Mouse (Mus musculus) heart, embryonic 15.5 days (tissue): ENCODE measurements around the gene Klc1. TPM values are rescaled to one million over a fixed set of nuclear protein-coding genes. Genes with fewer than 3 reads are reported as not detected.

Experiments used
- ATAC-seq: fragments of 200-750 bp; cut with Nextera tagmentation; replicated peaks from 2 replicates; pipeline ENCODE4 v1.8.0; 2017; ENCODE audit warnings: low read depth, moderate TSS enrichment; ENCODE audit not compliant: insufficient number of reproducible peaks, insufficient read depth, low FRiP score
- H3K27ac ChIP-seq: fragments of 300-500 bp; sonication (generic); 2 replicates; pipeline ENCODE4 v1.5.1; 2015; ENCODE audit warnings: mild to moderate bottlenecking, inconsistent platforms
- H3K27me3 ChIP-seq: fragments of 300-500 bp; sonication (generic); 2 replicates; pipeline ENCODE4 v1.6.1; 2015; ENCODE audit warnings: inconsistent platforms
- H3K36me3 ChIP-seq: fragments of 300-500 bp; sonication (generic); 2 replicates; pipeline ENCODE4 v1.6.1; 2015; ENCODE audit warnings: mild to moderate bottlenecking, inconsistent platforms
- H3K4me1 ChIP-seq: fragments of 300-500 bp; sonication (generic); replicated peaks from 2 replicates; pipeline ENCODE4 v1.6.1; 2015; ENCODE audit warnings: inconsistent platforms
- H3K4me2 ChIP-seq: fragments of 300-500 bp; sonication (generic); 2 replicates; pipeline ENCODE4 v1.6.1; 2015; ENCODE audit warnings: inconsistent platforms, mild to moderate bottlenecking, moderate library complexity
- H3K4me3 ChIP-seq: fragments of 300-500 bp; sonication (generic); 2 replicates; pipeline ENCODE4 v1.5.1; 2015; ENCODE audit warnings: mild to moderate bottlenecking, inconsistent platforms
- H3K9ac ChIP-seq: fragments of 300-500 bp; sonication (generic); 2 replicates; pipeline ENCODE4 v1.6.1; 2015; ENCODE audit warnings: mild to moderate bottlenecking, inconsistent platforms
- H3K9me3 ChIP-seq: fragments of 300-500 bp; sonication (generic); replicated peaks from 2 replicates; pipeline ENCODE4 v1.6.1; 2016; ENCODE audit warnings: inconsistent platforms
- WGBS: fragments of 180-500 bp; shearing (Covaris S2); methylation state at CpG from one replicate; pipeline ENCODE4 v1.1.7; 2015; ENCODE audit warnings: mixed read lengths; 5-methylcytosine and 5-hydroxymethylcytosine counted together
- polyA plus RNA-seq: library from polyadenylated mRNA; unstranded; fragments of >200 nt; fragmentation: Nextera tagmentation; extraction: Ambion mirVana; gene quantifications from 2 replicates; pipeline ENCODE4 v1.2.1, GENCODE M21; 2015

Gene Klc1
- polyA plus RNA-seq, 1 experiment from 2014 or later, result 105 TPM

DNA sequence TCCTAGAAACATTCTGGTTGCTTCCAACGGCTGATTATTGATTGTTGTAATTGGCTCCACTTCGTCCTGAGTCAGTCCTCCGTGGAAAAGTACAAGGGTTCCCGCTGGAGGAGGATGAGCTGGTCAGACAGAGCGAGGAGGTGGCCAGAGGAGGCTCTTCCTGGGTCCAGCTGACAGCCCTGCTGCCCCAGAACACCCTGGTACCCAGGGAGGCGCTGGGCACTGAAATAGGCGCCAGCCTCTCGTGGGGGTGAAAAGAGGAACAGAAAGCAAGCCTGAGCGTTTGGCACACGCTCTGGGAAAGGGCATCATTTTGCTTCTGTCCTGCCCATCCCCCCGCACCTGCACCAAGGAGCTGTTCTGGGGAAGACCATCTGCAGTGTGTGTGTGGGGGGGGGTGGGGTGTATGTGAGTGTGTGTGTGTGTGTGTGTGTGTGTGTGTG lies 14.6 kb upstream of the Klc1 start:
- Histone ChIP-seq H3K9ac (no peak overlapping the region), H3K4me3 (no peak overlapping the region), H3K4me2 (no peak overlapping the region), H3K4me1 (peaks cover 37% of the 10 kb centered on the region), H3K27ac (peak overlapping the region; percentile 43), H3K9me3 (no peaks in the 10 kb centered on the region), H3K27me3 (no peaks in the 10 kb centered on the region), H3K36me3 (no peaks in the 10 kb centered on the region)
- no peak for ATAC-seq
- 70% methylated on average over 11 of the region's 11 CpGs for WGBS

DNA sequence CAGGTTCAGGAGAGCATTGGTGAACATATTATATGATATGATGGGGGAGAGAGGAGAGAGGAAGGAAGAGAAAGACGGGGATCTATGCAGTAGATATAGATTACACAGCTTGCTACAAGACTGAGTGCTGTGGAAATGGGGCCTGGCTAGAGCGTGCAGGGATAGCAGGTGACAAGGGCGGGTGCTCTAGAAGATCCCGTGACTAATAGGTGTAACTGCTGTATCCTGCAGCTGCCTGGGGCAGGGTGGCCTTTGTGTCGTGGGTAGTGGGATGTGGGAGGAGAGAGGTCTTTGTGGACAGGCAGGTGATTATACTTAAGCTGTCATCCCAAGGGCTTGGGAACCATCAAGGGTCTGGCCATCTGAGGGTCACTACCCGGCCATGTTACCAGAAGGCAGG lies 13.4 kb upstream of the Klc1 start:
- H3K4me3 ChIP-seq, result no peak overlapping the region

DNA sequence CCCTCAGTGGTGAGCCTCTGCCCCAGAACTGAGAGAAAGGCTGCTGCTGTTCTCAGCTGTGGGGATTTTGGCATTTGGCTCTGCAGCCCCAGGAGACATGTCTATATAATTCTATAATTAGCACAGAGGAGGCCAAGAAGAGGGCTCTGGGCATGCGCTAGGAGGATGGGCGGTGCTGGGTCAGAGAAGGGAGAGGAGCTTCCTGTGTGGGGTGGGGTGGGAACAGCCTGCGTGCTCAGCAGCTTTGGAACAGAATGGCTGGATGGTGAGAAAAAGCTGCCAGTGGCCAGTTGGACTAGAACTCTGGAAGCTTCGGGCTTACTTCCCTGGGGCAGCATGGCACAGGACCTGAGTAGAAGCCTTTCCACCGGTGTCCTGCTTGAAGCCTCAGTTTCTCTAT lies 12.6 kb upstream of the Klc1 start:
- ATAC-seq, result peak; percentile 85
- no peaks in the 10 kb centered on the region for H3K9me3 ChIP-seq
- no peaks in the 10 kb centered on the region for H3K27me3 ChIP-seq
- H3K27ac ChIP-seq, result peak overlapping the region; percentile 87
- H3K9ac ChIP-seq, result no peak overlapping the region
- H3K36me3 ChIP-seq, result no peaks in the 10 kb centered on the region
- H3K4me1 ChIP-seq, result peaks cover 42% of the 10 kb centered on the region
- WGBS, result 35% methylated on average over 5 of the region's 5 CpGs
- H3K4me2 ChIP-seq, result peak overlapping the region; percentile 42
- H3K4me3 ChIP-seq, result no peak overlapping the region; the same call in 1 of the 2 replicates

More for the DNA sequence above, 13.4 kb upstream of the Klc1 start:
- Histone ChIP-seq H3K27me3 (no peaks in the 10 kb centered on the region), H3K9ac (no peak overlapping the region), H3K9me3 (no peaks in the 10 kb centered on the region), H3K27ac (peak overlapping the region; percentile 87), H3K4me1 (peaks cover 40% of the 10 kb centered on the region), H3K36me3 (no peaks in the 10 kb centered on the region), H3K4me2 (no peak overlapping the region)
- WGBS, result 74% methylated on average over 6 of the region's 6 CpGs
- ATAC-seq, result no peak

DNA sequence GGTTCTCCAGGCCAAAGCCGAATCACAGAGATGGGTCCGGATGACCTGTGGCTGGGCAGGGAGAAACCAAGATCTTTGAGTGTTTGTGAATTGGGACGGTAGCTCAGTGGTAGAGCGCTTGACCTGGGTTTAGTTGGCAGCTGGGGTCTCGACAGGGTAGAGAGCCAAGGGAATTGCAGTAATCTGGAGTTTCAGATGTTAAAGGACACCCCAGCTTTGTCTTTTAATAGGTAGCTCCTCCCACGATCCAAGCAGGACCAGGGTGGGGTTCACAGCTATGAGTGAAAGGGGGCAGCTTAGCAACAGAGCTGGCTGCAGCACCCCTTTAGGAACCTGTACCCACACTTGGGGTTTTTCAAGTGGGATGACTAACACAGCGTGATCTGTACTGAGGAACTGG lies 11.2 kb upstream of the Klc1 start:
- no peaks in the 10 kb centered on the region for H3K27me3 ChIP-seq
- no peak overlapping the region for H3K9ac ChIP-seq
- 75% methylated on average over 7 of the region's 7 CpGs for WGBS
- H3K4me3 ChIP-seq, result no peak overlapping the region
- H3K4me2 ChIP-seq, result no peak overlapping the region
- no peaks in the 10 kb centered on the region for H3K9me3 ChIP-seq
- no peaks in the 10 kb centered on the region for H3K36me3 ChIP-seq
- ATAC-seq, result no peak
- H3K27ac ChIP-seq, result no peak overlapping the region
- H3K4me1 ChIP-seq, result peaks cover 39% of the 10 kb centered on the region

DNA sequence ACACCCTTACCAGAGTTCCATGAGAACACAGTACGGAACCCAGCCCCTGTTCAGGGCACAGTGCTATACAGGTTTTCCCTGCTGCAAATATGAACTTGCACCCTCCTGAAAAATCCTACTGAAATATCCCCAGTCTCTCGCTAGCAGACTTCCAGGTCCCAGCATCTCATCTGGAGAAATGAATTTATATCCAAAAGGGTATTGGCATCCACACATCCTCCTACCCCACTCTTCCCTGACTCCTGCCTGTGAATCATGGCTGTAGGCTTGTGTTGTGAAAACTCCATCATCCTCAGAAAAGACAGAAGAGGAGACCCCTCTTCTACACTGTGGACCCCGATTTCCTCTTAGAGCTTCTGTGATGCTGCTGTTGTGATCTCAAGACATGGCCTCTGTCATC lies 7.9 kb upstream of the Klc1 start:
- Histone ChIP-seq H3K4me3 (no peak overlapping the region), H3K4me2 (no peak overlapping the region), H3K27me3 (no peaks in the 10 kb centered on the region), H3K27ac (no peak overlapping the region), H3K9ac (no peak overlapping the region), H3K36me3 (no peaks in the 10 kb centered on the region), H3K9me3 (no peaks in the 10 kb centered on the region), H3K4me1 (peaks cover 32% of the 10 kb centered on the region)
- WGBS, result 91% methylated on average over 3 of the region's 3 CpGs
- no peak for ATAC-seq

DNA sequence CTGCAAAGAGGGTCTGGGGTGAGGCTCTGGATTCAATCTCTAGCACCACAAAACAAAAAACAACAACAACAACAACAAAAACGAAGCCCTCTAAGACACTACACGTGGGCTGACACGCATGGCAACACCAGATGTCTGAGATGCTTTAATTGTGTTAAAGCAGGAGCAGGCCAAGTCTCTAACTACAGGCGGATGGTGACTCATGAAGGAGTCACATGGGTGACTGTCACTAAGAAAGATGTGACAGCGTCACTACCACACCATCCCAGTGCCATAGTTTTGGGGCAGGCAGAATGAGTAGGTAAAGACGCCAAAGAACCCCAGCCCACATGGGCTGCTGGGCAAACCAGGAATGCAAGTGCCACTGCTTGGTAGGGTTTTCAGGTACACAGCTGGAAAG lies 6.2 kb upstream of the Klc1 start:
- WGBS, result 90% methylated on average over 6 of the region's 6 CpGs
- Histone ChIP-seq H3K27me3 (no peaks in the 10 kb centered on the region), H3K9ac (no peak overlapping the region), H3K9me3 (no peaks in the 10 kb centered on the region), H3K36me3 (no peaks in the 10 kb centered on the region), H3K4me2 (no peak overlapping the region), H3K4me3 (no peak overlapping the region), H3K4me1 (peaks cover 18% of the 10 kb centered on the region), H3K27ac (no peak overlapping the region)
- no peak for ATAC-seq

DNA sequence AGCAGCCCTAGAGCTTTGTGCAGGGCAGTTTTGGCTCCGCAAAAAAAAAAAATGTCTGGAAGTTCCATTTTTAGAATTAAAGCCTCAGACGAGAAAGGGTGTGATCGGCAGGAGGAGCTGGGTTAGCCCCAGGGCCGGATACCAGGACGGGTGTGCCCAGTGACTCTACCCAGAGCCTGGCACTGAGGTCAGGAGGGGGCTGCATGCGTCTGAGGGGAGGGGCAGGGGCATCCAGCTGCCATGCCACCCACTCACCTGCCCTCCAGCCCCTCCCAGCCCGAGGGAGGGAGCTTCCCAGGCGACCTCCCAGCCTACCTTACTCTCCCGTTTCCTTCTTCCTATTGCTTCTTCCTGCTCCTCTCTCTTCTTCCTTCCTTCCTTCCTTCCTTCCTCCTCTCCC lies 5.3 kb upstream of the Klc1 start:
- Histone ChIP-seq H3K27ac (peak overlapping the region; percentile 28), H3K4me2 (peak overlapping the region; percentile 43), H3K4me3 (peak overlapping the region; percentile 3; the same call in 1 of the 2 replicates), H3K27me3 (no peaks in the 10 kb centered on the region), H3K9me3 (no peaks in the 10 kb centered on the region), H3K4me1 (peaks cover 25% of the 10 kb centered on the region), H3K9ac (no peak overlapping the region), H3K36me3 (no peaks in the 10 kb centered on the region)
- 36% methylated on average over 9 of the region's 9 CpGs for WGBS
- no peak for ATAC-seq

DNA sequence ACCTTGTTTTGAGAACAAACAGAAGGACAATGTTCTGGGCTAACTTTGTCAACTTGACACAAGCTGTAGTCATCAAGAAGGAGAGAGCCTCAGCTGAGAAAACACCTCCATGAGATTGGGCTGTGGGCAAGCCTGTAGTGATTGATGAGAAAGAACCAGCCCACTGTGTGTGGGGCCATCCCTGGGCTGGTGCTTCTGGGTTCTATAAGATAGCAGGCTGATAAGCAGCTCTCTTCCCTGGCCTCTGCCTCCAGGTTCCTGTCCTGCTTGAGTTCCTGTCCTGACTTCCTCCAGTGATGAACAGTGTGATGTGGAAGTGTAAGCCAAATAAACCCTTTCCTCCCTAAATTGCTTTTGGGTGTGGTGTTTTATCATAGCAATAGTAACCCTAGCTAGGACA lies 3.9 kb upstream of the Klc1 start:
- Histone ChIP-seq H3K27ac (no peak overlapping the region), H3K9ac (no peak overlapping the region), H3K4me1 (peaks cover 28% of the 10 kb centered on the region), H3K4me2 (no peak overlapping the region), H3K4me3 (no peak overlapping the region), H3K36me3 (no peaks in the 10 kb centered on the region), H3K9me3 (no peaks in the 10 kb centered on the region), H3K27me3 (no peaks in the 10 kb centered on the region)
- no peak for ATAC-seq

DNA sequence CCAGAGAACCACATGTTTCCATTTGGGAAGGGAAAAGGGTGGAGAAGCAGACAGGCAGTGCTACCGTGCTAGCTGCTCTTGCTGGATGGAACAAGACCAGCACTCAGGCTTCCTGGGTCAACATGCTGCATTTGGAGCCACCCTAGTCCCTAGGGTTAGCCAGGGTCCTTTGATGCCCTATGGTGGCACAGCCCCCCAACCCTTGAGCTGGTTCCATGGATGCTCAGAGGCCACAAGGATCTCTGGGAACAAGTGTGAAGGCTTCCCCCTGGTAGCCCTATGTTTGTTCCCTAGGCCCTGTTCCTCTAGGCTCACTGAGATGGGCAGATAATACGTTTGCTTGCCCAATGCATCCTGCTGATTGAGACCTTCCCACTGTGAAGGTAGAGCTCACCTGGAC lies 3.4 kb upstream of the Klc1 start:
- Histone ChIP-seq H3K4me3 (no peak overlapping the region), H3K4me2 (no peak overlapping the region), H3K4me1 (peaks cover 31% of the 10 kb centered on the region), H3K27ac (no peak overlapping the region), H3K9me3 (no peaks in the 10 kb centered on the region), H3K27me3 (no peaks in the 10 kb centered on the region), H3K36me3 (no peaks in the 10 kb centered on the region), H3K9ac (no peak overlapping the region)
- ATAC-seq, result no peak
- WGBS, result 52% methylated on average over 2 of the region's 2 CpGs

DNA sequence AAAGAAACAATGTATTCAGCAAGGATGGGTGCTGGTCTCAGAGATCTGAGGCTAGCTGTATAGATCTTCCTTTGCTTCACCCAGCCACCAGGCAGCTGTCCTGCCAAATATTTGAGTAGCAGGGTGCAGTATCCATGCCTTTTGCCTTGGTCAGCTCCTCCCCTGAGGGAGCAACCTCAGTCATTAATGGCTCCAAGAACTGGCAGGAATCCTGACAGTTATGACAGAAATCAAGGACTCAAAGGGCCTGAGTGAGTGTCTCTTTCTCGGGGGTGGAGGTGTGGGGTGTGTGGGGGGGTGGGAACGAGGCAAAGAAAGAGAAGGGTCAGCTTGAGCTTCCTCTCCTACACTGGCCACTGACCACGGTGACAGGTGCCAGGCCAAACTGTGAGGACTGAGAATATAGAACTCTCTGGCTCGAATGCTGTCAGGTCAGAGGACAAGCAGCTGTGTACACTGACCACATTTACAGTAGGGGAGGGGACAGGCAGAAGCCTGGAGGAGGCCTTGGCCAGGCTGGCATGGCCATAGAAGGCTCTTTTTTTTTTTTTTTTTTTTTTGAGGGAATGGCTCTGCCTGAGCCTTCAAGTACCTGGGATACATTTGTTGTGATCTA lies 2.5 kb upstream of the Klc1 start:
- H3K4me2 ChIP-seq, result no peak overlapping the region
- H3K27ac ChIP-seq, result no peak overlapping the region
- no peak overlapping the region; the same call in 1 of the 2 replicates for H3K9ac ChIP-seq
- no peak for ATAC-seq
- no peaks in the 10 kb centered on the region for H3K27me3 ChIP-seq
- whole genome bisulfite sequencing, result 51% methylated on average over 4 of the region's 4 CpGs
- no peaks in the 10 kb centered on the region for H3K36me3 ChIP-seq
- H3K4me3 ChIP-seq, result no peak overlapping the region
- no peaks in the 10 kb centered on the region for H3K9me3 ChIP-seq
- peaks cover 33% of the 10 kb centered on the region for H3K4me1 ChIP-seq

DNA sequence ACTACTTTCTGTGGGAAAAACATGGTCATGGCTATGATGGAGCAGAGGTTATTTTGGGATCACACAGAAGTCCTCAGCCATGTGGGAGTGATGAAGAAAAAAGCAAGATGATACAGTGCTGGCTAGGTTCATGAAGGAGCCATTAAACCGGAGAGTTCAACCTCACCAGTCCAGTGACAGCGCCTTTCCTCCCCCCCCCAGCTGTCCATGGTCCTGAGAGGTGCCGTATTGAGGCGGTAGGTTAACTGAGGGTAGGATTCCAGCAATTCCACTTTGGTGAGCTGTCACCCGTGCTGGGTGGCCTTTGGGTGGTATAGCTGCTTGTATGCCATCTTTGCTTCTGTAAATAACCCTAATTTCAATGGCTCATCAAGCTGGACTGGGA lies 2.0 kb upstream of the Klc1 start:
- Histone ChIP-seq H3K4me3 (no peak overlapping the region), H3K4me1 (peaks cover 37% of the 10 kb centered on the region), H3K36me3 (no peaks in the 10 kb centered on the region), H3K27ac (no peak overlapping the region), H3K27me3 (no peaks in the 10 kb centered on the region), H3K9ac (no peak overlapping the region; the same call in 1 of the 2 replicates), H3K9me3 (no peaks in the 10 kb centered on the region), H3K4me2 (no peak overlapping the region)
- 21% methylated on average over 5 of the region's 5 CpGs for WGBS
- no peak for ATAC-seq

DNA sequence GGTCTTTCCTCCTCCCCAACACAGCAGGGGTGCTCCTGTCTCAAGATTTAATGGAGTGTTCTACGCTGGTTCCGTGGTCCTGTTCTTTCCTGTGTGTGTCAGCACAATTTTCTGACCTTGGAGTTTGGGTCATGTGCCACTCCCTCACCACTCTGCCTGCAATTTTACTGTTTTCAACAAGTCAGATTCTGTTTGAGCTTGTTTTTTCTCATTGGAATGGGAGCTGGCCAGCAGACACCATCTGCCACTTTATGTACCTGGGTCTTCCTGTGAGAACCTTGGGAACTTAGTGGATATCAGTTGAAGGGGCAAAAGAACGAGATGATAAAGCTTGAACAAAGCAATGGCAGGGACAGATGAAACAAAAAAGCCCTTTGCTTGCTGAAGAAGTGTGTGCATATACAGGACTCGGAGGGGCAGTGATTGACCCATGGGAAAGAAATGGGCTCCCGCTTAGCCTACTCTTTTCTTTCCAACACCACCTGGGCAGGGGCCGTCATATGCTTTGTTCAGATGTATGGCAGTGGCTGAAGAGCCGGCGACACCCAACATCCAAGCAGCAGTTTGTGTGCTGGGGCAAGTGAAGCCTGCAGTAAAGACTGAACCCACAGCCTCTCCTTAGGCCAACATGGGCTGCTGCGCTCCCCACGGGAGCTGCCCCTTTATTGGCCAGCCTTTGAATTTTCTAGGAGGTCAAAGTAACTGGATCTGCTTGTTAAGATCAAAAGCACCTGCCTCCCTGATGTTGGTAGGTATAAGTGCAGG lies 906 bp upstream of the Klc1 start:
- Histone ChIP-seq H3K9ac (peak overlapping the region; percentile 94), H3K4me1 (peaks cover 46% of the 10 kb centered on the region), H3K27ac (peak overlapping the region; percentile 91; the same call in 1 of the 2 replicates), H3K9me3 (no peaks in the 10 kb centered on the region), H3K4me3 (peak overlapping the region; percentile 94), H3K4me2 (peak overlapping the region; percentile 93), H3K36me3 (no peaks in the 10 kb centered on the region), H3K27me3 (no peaks in the 10 kb centered on the region)
- 59% methylated on average over 10 of the region's 10 CpGs for WGBS
- no peak for ATAC-seq
